Mouse (Mus musculus): ENCODE data around the gene Pax7. TPM values are rescaled to one million over a fixed set of nuclear protein-coding genes. Genes with fewer than 3 reads are reported as not detected.

The Pax7 gene
- total RNA-seq, 1 experiment: 0.09 TPM

DNA sequence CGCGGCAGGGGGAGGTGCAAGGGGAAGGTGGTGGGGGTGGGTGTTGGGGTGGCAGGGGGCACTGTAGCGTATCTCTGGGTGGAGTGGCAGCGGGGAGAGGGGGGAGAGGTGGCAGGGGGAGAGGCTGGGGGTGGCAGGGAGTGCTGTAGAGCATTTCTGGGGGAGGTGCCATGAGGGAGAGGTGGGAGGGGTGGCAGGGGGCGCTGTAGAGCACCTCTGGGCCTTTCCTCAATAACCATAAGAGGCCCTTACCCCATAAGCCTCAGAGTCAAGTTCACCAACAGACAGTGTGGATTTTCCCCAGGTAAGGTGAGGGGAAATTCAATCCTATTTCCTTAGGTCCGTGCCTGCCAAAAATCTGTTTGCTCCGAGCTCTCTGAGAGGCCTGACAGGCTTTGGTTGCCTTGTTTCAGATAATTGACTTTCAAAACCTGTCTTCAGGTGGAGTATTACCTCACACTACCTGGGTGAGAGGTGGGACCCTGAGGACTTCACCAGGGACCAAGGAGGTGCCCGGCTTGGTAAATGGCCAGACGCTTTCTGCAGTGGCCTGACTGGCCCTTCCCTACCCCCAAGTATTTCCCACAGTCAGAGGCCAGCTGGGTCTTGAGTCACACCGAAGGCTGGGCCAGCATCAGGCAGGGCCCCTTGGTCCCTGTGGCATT lies 33.8 kb downstream of the Pax7 start:
- TF ChIP-seq MAFK (IDR thresholded peaks at IDR 0.05; ENCODE audit: insufficient read depth, low read depth, low read length): no peak
- no peak for TF ChIP-seq ZC3H11A (IDR thresholded peaks at IDR 0.05; ENCODE audit: borderline replicate concordance, low read depth, low read length)
- no peak for TF ChIP-seq HCFC1 (IDR thresholded peaks at IDR 0.05; ENCODE audit: borderline replicate concordance, insufficient read depth, low read length)
- no peak for TF ChIP-seq ZNF384 (IDR thresholded peaks at IDR 0.05; ENCODE audit: low read depth, low read length)

GRCm38 (mm10) chr4:139797344-139797743 lies 36.0 kb downstream of the Pax7 start:
- Histone ChIP-seq H3K9ac (ENCODE audit: insufficient read depth, low read depth, low read length, poor library complexity, severe bottlenecking) (no peak overlapping the region), H3K27ac (ENCODE audit: insufficient read depth, low read depth, low read length, poor library complexity, severe bottlenecking) (no peak overlapping the region), H3K4me3 (ENCODE audit: insufficient read depth in 1 of 2, low read depth in 1 of 2, low read length in 2 of 2, poor library complexity in 1 of 2, severe bottlenecking in 1 of 2) (no peak overlapping the region), H3K4me1 (ENCODE audit: control insufficient read depth in 2 of 2, insufficient read depth in 2 of 2, low read length in 2 of 2, poor library complexity in 1 of 2) (peaks cover 0 to 8% of the 10 kb centered on the region in 2 experiments; a peak in 1 of 4 replicates), H3K36me3 (ENCODE audit: control insufficient read depth, insufficient read depth, low read length, poor library complexity, severe bottlenecking) (no peaks in the 10 kb centered on the region), H3K9me3 (ENCODE audit: control insufficient read depth, insufficient read depth, low read depth, low read length) (no peaks in the 10 kb centered on the region)
- in situ Hi-C loops (cut with MboI; ENCODE audit: low sequenced_read_pairs in 2 of 2, unreplicated experiment in 2 of 2): no loop called here
- no peak for DNase-seq (ENCODE audit: low read depth, low spot score)
- TF ChIP-seq CHD2 (IDR thresholded peaks at IDR 0.05; ENCODE audit: low read depth, low read length): no peak
- TF ChIP-seq ZNF384 (IDR thresholded peaks at IDR 0.05; ENCODE audit: low read depth, low read length): no peak
- no peak for TF ChIP-seq HCFC1 (IDR thresholded peaks at IDR 0.05; ENCODE audit: borderline replicate concordance, insufficient read depth, low read length)
- TF ChIP-seq ZC3H11A (IDR thresholded peaks at IDR 0.05; ENCODE audit: borderline replicate concordance, low read depth, low read length): no peak
- peak; percentile 72 for TF ChIP-seq MAFK (IDR thresholded peaks at IDR 0.05; ENCODE audit: insufficient read depth, low read depth, low read length)

More for the DNA sequence above, 33.8 kb downstream of the Pax7 start:
- H3K36me3 ChIP-seq (ENCODE audit: control insufficient read depth, insufficient read depth, low read length, poor library complexity, severe bottlenecking): no peaks in the 10 kb centered on the region
- no peaks in the 10 kb centered on the region for H3K9me3 ChIP-seq (ENCODE audit: control insufficient read depth, insufficient read depth, low read depth, low read length)
- no peak overlapping the region for H3K9ac ChIP-seq (ENCODE audit: insufficient read depth, low read depth, low read length, poor library complexity, severe bottlenecking)
- no peak for DNase-seq (ENCODE audit: low read depth, low spot score)
- H3K4me3 ChIP-seq (ENCODE audit: insufficient read depth in 1 of 2, low read depth in 1 of 2, low read length in 2 of 2, poor library complexity in 1 of 2, severe bottlenecking in 1 of 2): no peak overlapping the region
- peaks cover 0 to 8% of the 10 kb centered on the region in 2 experiments; a peak in 1 of 4 replicates for H3K4me1 ChIP-seq (ENCODE audit: control insufficient read depth in 2 of 2, insufficient read depth in 2 of 2, low read length in 2 of 2, poor library complexity in 1 of 2)
- no peak overlapping the region for H3K27ac ChIP-seq (ENCODE audit: insufficient read depth, low read depth, low read length, poor library complexity, severe bottlenecking)
- in situ Hi-C loops (cut with MboI; ENCODE audit: low sequenced_read_pairs in 2 of 2, unreplicated experiment in 2 of 2): no loop called here

DNA sequence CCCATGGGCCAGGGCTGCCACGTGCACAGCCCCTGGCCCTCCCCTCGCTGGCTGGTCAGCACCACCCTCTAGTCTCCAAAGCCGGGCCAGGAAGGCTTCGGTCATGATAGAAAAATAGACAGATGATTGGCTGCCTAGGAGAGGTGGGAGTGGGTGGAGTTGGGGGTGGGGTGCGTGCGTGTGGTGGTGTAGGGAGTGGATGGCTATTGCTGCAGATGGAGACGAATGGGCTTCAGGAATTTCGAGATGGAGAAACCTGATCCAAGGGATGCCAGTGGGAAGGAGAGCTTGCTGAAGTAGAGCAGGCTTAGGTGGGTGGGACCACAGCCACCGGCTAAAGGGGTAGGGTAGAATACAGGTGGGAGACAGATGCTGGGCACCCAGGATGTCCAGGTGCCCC lies 37.2 kb downstream of the Pax7 start:
- no peak overlapping the region for H3K27ac ChIP-seq (ENCODE audit: insufficient read depth, low read depth, low read length, poor library complexity, severe bottlenecking)
- H3K36me3 ChIP-seq (ENCODE audit: control insufficient read depth, insufficient read depth, low read length, poor library complexity, severe bottlenecking): no peaks in the 10 kb centered on the region
- no peak overlapping the region for H3K4me3 ChIP-seq (ENCODE audit: insufficient read depth in 1 of 2, low read depth in 1 of 2, low read length in 2 of 2, poor library complexity in 1 of 2, severe bottlenecking in 1 of 2)
- no peaks in the 10 kb centered on the region for H3K9me3 ChIP-seq (ENCODE audit: control insufficient read depth, insufficient read depth, low read depth, low read length)
- H3K4me1 ChIP-seq (ENCODE audit: control insufficient read depth in 2 of 2, insufficient read depth in 2 of 2, low read length in 2 of 2, poor library complexity in 1 of 2): peaks cover 0 to 10% of the 10 kb centered on the region in 2 experiments; a peak in 1 of 4 replicates
- in situ Hi-C loops (cut with MboI; ENCODE audit: low sequenced_read_pairs in 2 of 2, unreplicated experiment in 2 of 2): no loop called here
- DNase-seq (ENCODE audit: low read depth, low spot score): no peak
- H3K9ac ChIP-seq (ENCODE audit: insufficient read depth, low read depth, low read length, poor library complexity, severe bottlenecking): no peak overlapping the region
- TF ChIP-seq ZC3H11A (IDR thresholded peaks at IDR 0.05; ENCODE audit: borderline replicate concordance, low read depth, low read length): no peak
- no peak for TF ChIP-seq CHD2 (IDR thresholded peaks at IDR 0.05; ENCODE audit: low read depth, low read length)
- no peak for TF ChIP-seq ZNF384 (IDR thresholded peaks at IDR 0.05; ENCODE audit: low read depth, low read length)
- no peak for TF ChIP-seq MAFK (IDR thresholded peaks at IDR 0.05; ENCODE audit: insufficient read depth, low read depth, low read length)
- TF ChIP-seq HCFC1 (IDR thresholded peaks at IDR 0.05; ENCODE audit: borderline replicate concordance, insufficient read depth, low read length): no peak

- no peaks in the 10 kb centered on the region for H3K36me3 ChIP-seq (ENCODE audit: control insufficient read depth, insufficient read depth, low read length, poor library complexity, severe bottlenecking)
- in situ Hi-C loops (cut with MboI; ENCODE audit: low sequenced_read_pairs in 2 of 2, unreplicated experiment in 2 of 2): no loop called here
- no peak overlapping the region for H3K4me3 ChIP-seq (ENCODE audit: insufficient read depth in 1 of 2, low read depth in 1 of 2, low read length in 2 of 2, poor library complexity in 1 of 2, severe bottlenecking in 1 of 2)
- no peak for DNase-seq (ENCODE audit: low read depth, low spot score)
- H3K27ac ChIP-seq (ENCODE audit: insufficient read depth, low read depth, low read length, poor library complexity, severe bottlenecking): no peak overlapping the region
- no peak overlapping the region for H3K9ac ChIP-seq (ENCODE audit: insufficient read depth, low read depth, low read length, poor library complexity, severe bottlenecking)
- peaks cover 0 to 12% of the 10 kb centered on the region in 2 experiments; a peak in 1 of 4 replicates for H3K4me1 ChIP-seq (ENCODE audit: control insufficient read depth in 2 of 2, insufficient read depth in 2 of 2, low read length in 2 of 2, poor library complexity in 1 of 2)
- TF ChIP-seq HCFC1 (IDR thresholded peaks at IDR 0.05; ENCODE audit: borderline replicate concordance, insufficient read depth, low read length) (no peak), MAFK (IDR thresholded peaks at IDR 0.05; ENCODE audit: insufficient read depth, low read depth, low read length) (no peak), CHD2 (IDR thresholded peaks at IDR 0.05; ENCODE audit: low read depth, low read length) (no peak), ZC3H11A (IDR thresholded peaks at IDR 0.05; ENCODE audit: borderline replicate concordance, low read depth, low read length) (no peak), ZNF384 (IDR thresholded peaks at IDR 0.05; ENCODE audit: low read depth, low read length) (no peak)
- no peaks in the 10 kb centered on the region for H3K9me3 ChIP-seq (ENCODE audit: control insufficient read depth, insufficient read depth, low read depth, low read length)
These were observed 42.2 kb downstream of the Pax7 start for GRCm38 (mm10) chr4:139791168-139791567.

Data from ES-E14 (cell line).